Mouse (Mus musculus): ENCODE measurements around the gene Selenom. TPM values are rescaled to one million over a fixed set of nuclear protein-coding genes. Genes with fewer than 3 reads are reported as not detected.

Selenom gene
- total and polyA plus RNA-seq, 2 experiments from 2014 or later, result 290 to 298 TPM

- H3K4me2 ChIP-seq (ENCODE audit: low read depth, low read length, poor library complexity, severe bottlenecking), result no peak overlapping the region
- 96% methylated on average over 5 of the region's 5 CpGs for WGBS
- no peak overlapping the region for H3K4me3 ChIP-seq (ENCODE audit: low read depth, low read length)
- no peaks in the 10 kb centered on the region for H3K27me3 ChIP-seq (ENCODE audit: insufficient read depth, low read length)
- ATAC-seq (ENCODE audit: low FRiP score), result no peak
- DNase-seq (ENCODE audit: low spot score), result no peak
- no peak for TF ChIP-seq CTCF (IDR thresholded peaks at IDR 0.05)
- H3K4me1 ChIP-seq (ENCODE audit: insufficient read depth, low read length), result peaks cover 5% of the 10 kb centered on the region
- H3K9ac ChIP-seq (replicated peaks; ENCODE audit: low read length, poor library complexity, severe bottlenecking), result no peak overlapping the region
- no peaks in the 10 kb centered on the region for H3K9me3 ChIP-seq (ENCODE audit: low read length)
- no peaks in the 10 kb centered on the region for H3K36me3 ChIP-seq (ENCODE audit: insufficient read depth, low read length)
- no peak overlapping the region for H3K27ac ChIP-seq (ENCODE audit: low read depth, low read length)
These were observed 22.4 kb downstream of the Selenom start for GRCm38 (mm10) chr11:3536745-3537333.

- H3K36me3 ChIP-seq (ENCODE audit: insufficient read depth, low read length), result no peaks in the 10 kb centered on the region
- no peak overlapping the region for H3K27ac ChIP-seq (ENCODE audit: low read depth, low read length)
- no peak overlapping the region for H3K4me3 ChIP-seq (ENCODE audit: low read depth, low read length)
- H3K9me3 ChIP-seq (ENCODE audit: low read length), result no peaks in the 10 kb centered on the region
- peaks cover 5% of the 10 kb centered on the region for H3K4me1 ChIP-seq (ENCODE audit: insufficient read depth, low read length)
- no peaks in the 10 kb centered on the region for H3K27me3 ChIP-seq (ENCODE audit: insufficient read depth, low read length)
- H3K9ac ChIP-seq (replicated peaks; ENCODE audit: low read length, poor library complexity, severe bottlenecking), result no peak overlapping the region
- no peak for DNase-seq (ENCODE audit: low spot score)
- H3K4me2 ChIP-seq (ENCODE audit: low read depth, low read length, poor library complexity, severe bottlenecking), result peak overlapping the region; percentile 72; the same call in 1 of the 2 replicates
- WGBS, result 95% methylated on average over 3 of the region's 3 CpGs
- TF ChIP-seq CTCF (IDR thresholded peaks at IDR 0.05), result peak; percentile 6; the same call in 1 of the 2 replicates
- ATAC-seq (ENCODE audit: low FRiP score), result no peak
These were observed 23.2 kb downstream of the Selenom start for GRCm38 (mm10) chr11:3537711-3538110.

- no peak for TF ChIP-seq CTCF (IDR thresholded peaks at IDR 0.05)
- ATAC-seq (ENCODE audit: low FRiP score) (no peak), DNase-seq (ENCODE audit: low spot score) (no peak)
- 62% methylated on average over 4 of the region's 4 CpGs for WGBS
- peak overlapping the region; percentile 72 for H3K4me2 ChIP-seq (ENCODE audit: low read depth, low read length, poor library complexity, severe bottlenecking)
- H3K9ac ChIP-seq (replicated peaks; ENCODE audit: low read length, poor library complexity, severe bottlenecking), result no peak overlapping the region
- H3K4me1 ChIP-seq (ENCODE audit: insufficient read depth, low read length), result peaks cover 5% of the 10 kb centered on the region
- peak overlapping the region; percentile 46; the same call in 1 of the 2 replicates for H3K4me3 ChIP-seq (ENCODE audit: low read depth, low read length)
- no peaks in the 10 kb centered on the region for H3K36me3 ChIP-seq (ENCODE audit: insufficient read depth, low read length)
- no peaks in the 10 kb centered on the region for H3K27me3 ChIP-seq (ENCODE audit: insufficient read depth, low read length)
- H3K27ac ChIP-seq (ENCODE audit: low read depth, low read length), result no peak overlapping the region
- H3K9me3 ChIP-seq (ENCODE audit: low read length), result no peaks in the 10 kb centered on the region
These were observed 23.9 kb downstream of the Selenom start for GRCm38 (mm10) chr11:3538341-3538740.

GRCm38 (mm10) chr11:3539111-3539825 is 24.8 kb downstream of the Selenom start:
- DNase-seq (ENCODE audit: low spot score) (peak; percentile 95), ATAC-seq (ENCODE audit: low FRiP score) (peak; percentile 89)
- H3K27ac ChIP-seq (ENCODE audit: low read depth, low read length), result no peak overlapping the region
- H3K4me1 ChIP-seq (ENCODE audit: insufficient read depth, low read length), result peaks cover 5% of the 10 kb centered on the region
- peak overlapping the region; percentile 72 for H3K4me2 ChIP-seq (ENCODE audit: low read depth, low read length, poor library complexity, severe bottlenecking)
- peak overlapping the region; percentile 46 for H3K4me3 ChIP-seq (ENCODE audit: low read depth, low read length)
- no peak for TF ChIP-seq CTCF (IDR thresholded peaks at IDR 0.05)
- 4% methylated on average over 33 of the region's 33 CpGs for WGBS
- H3K9ac ChIP-seq (replicated peaks; ENCODE audit: low read length, poor library complexity, severe bottlenecking), result peak overlapping the region; percentile 25; the same call in 1 of the 2 replicates
- no peaks in the 10 kb centered on the region for H3K27me3 ChIP-seq (ENCODE audit: insufficient read depth, low read length)
- no peaks in the 10 kb centered on the region for H3K9me3 ChIP-seq (ENCODE audit: low read length)
- H3K36me3 ChIP-seq (ENCODE audit: insufficient read depth, low read length), result no peaks in the 10 kb centered on the region

- Histone ChIP-seq H3K9me3 (ENCODE audit: low read length) (no peaks in the 10 kb centered on the region), H3K4me3 (ENCODE audit: low read depth, low read length) (peak overlapping the region; percentile 46), H3K4me2 (ENCODE audit: low read depth, low read length, poor library complexity, severe bottlenecking) (peak overlapping the region; percentile 72), H3K4me1 (ENCODE audit: insufficient read depth, low read length) (peaks cover 5% of the 10 kb centered on the region), H3K36me3 (ENCODE audit: insufficient read depth, low read length) (no peaks in the 10 kb centered on the region), H3K27me3 (ENCODE audit: insufficient read depth, low read length) (no peaks in the 10 kb centered on the region), H3K27ac (ENCODE audit: low read depth, low read length) (no peak overlapping the region), H3K9ac (replicated peaks; ENCODE audit: low read length, poor library complexity, severe bottlenecking) (no peak overlapping the region)
- WGBS, result 83% methylated on average over 4 of the region's 4 CpGs
- peak; percentile 29; the same call in 1 of the 2 replicates for TF ChIP-seq CTCF (IDR thresholded peaks at IDR 0.05)
- ATAC-seq (ENCODE audit: low FRiP score) (no peak), DNase-seq (ENCODE audit: low spot score) (no peak)
These were observed 25.3 kb downstream of the Selenom start for GRCm38 (mm10) chr11:3539826-3540196.

GRCm38 (mm10) chr11:3540451-3541085 is 26.1 kb downstream of the Selenom start, which contains the start of gene Smtn:
Gene Smtn, minus strand, starts transcription at chr11:3540612.
- Histone ChIP-seq H3K36me3 (ENCODE audit: insufficient read depth, low read length) (no peaks in the 10 kb centered on the region), H3K4me1 (ENCODE audit: insufficient read depth, low read length) (peaks cover 5% of the 10 kb centered on the region), H3K9ac (replicated peaks; ENCODE audit: low read length, poor library complexity, severe bottlenecking) (peak within 1 kb of the TSS; percentile 13; the same call in 1 of the 2 replicates), H3K4me3 (ENCODE audit: low read depth, low read length) (peak within 1 kb of the TSS; percentile 46), H3K4me2 (ENCODE audit: low read depth, low read length, poor library complexity, severe bottlenecking) (peak within 1 kb of the TSS; percentile 72), H3K27ac (ENCODE audit: low read depth, low read length) (no peak within 1 kb of the TSS), H3K9me3 (ENCODE audit: low read length) (no peaks in the 10 kb centered on the region), H3K27me3 (ENCODE audit: insufficient read depth, low read length) (no peaks in the 10 kb centered on the region)
- ATAC-seq (ENCODE audit: low FRiP score), result no peak
- no peak for DNase-seq (ENCODE audit: low spot score)
- TF ChIP-seq CTCF (IDR thresholded peaks at IDR 0.05), result no peak
- 93% methylated on average over 23 of the region's 23 CpGs for WGBS

All from midbrain, postnatal 0 days (tissue).